Mouse (Mus musculus) limb, embryonic 14.5 days (tissue): ENCODE data around the gene Zbtb16. TPM values are rescaled to one million over a fixed set of nuclear protein-coding genes. Genes with fewer than 3 reads are reported as not detected.

Experiments
- ATAC-seq: fragments of 200-750 bp; cut with Nextera tagmentation; 2 replicates; pipeline ENCODE4 v1.8.0; 2017; ENCODE audit warnings: low read depth, moderate number of reproducible peaks, moderate TSS enrichment; ENCODE audit not compliant: low FRiP score
- DNase-seq: peaks from one replicate; pipeline ENCODE4 v3.0.0-alpha.2; 2015; ENCODE audit warnings: low spot score
- H3K27ac ChIP-seq: fragments of 300-500 bp; sonication (generic); replicated peaks from 2 replicates; pipeline ENCODE4 v1.5.1; 2014; ENCODE audit warnings: low read depth, mild to moderate bottlenecking, low read length, moderate library complexity, mixed read lengths
- H3K27me3 ChIP-seq: fragments of 300-500 bp; sonication (generic); 2 replicates; pipeline ENCODE4 v1.6.1; 2014; ENCODE audit warnings: low read length, mixed read lengths; ENCODE audit not compliant: control insufficient read depth, insufficient read depth
- H3K36me3 ChIP-seq: fragments of 300-500 bp; sonication (generic); 2 replicates; pipeline ENCODE4 v1.6.1; 2014; ENCODE audit warnings: mild to moderate bottlenecking, low read length, moderate library complexity, mixed read lengths; ENCODE audit not compliant: control insufficient read depth, insufficient read depth
- H3K4me1 ChIP-seq: fragments of 300-500 bp; sonication (generic); 2 replicates; pipeline ENCODE4 v1.6.1; 2014; ENCODE audit warnings: antibody characterized with exemption, low read length, mixed read lengths; ENCODE audit not compliant: control insufficient read depth, insufficient read depth
- H3K4me2 ChIP-seq: fragments of 300-500 bp; sonication (generic); replicated peaks from 2 replicates; pipeline ENCODE4 v1.6.1; 2014; ENCODE audit warnings: low read depth, mild to moderate bottlenecking, low read length, moderate library complexity; ENCODE audit not compliant: severe bottlenecking
- H3K4me3 ChIP-seq: fragments of 300-500 bp; sonication (generic); replicated peaks from 2 replicates; pipeline ENCODE4 v1.5.1; 2014; ENCODE audit warnings: low read length
- H3K9ac ChIP-seq: fragments of 300-500 bp; sonication (generic); 2 replicates; pipeline ENCODE4 v1.6.1; 2014; ENCODE audit warnings: mild to moderate bottlenecking, low read depth, low read length, moderate library complexity; ENCODE audit not compliant: severe bottlenecking
- H3K9me3 ChIP-seq: fragments of 300-500 bp; sonication (generic); 2 replicates; pipeline ENCODE4 v1.6.1; 2016; ENCODE audit warnings: low read length; ENCODE audit not compliant: control insufficient read depth
- POLR2A ChIP-seq: fragments of 200-500 bp; IDR thresholded peaks from 2 replicates; pipeline ENCODE4 v1.8.0; 2012; ENCODE audit warnings: inconsistent platforms, mild to moderate bottlenecking, moderate library complexity, borderline replicate concordance; ENCODE audit not compliant: insufficient read depth, insufficient read length; ENCODE audit errors: extremely low read depth
- WGBS: fragments of 180-500 bp; shearing (Covaris S2); extraction: QIAGEN DNeasy Blood & Tissue Kit; methylation state at CpG from one replicate; pipeline ENCODE4 v1.1.7; 2014; 5-methylcytosine and 5-hydroxymethylcytosine counted together
- polyA plus RNA-seq, 2 experiments: library from polyadenylated mRNA; depleted of rRNA in 1 of 2; stranded (reverse) in 1 of 2; unstranded in 1 of 2; fragments of >200 nt; fragmentation: Nextera tagmentation in 1 of 2; extraction: Ambion mirVana in 1 of 2; gene quantifications; 2 replicates each; pipeline versions ENCODE4 v1.2.1 to v1.2.3; 2012 to 2014

The Zbtb16 gene
- polyA plus RNA-seq, 2 experiments = 0.91 to 1.9 TPM

GRCm38 (mm10) chr9:48661225-48662023 lies 174.6 kb downstream of the Zbtb16 start:
- no peak overlapping the region for H3K4me3 ChIP-seq
- WGBS = 56% methylated on average over 9 of the region's 9 CpGs
- no peak for TF ChIP-seq POLR2A
- H3K27ac ChIP-seq = no peak overlapping the region
- no peak overlapping the region for H3K4me2 ChIP-seq
- H3K9me3 ChIP-seq = no peaks in the 10 kb centered on the region
- H3K36me3 ChIP-seq = no peaks in the 10 kb centered on the region
- peaks cover 9% of the 10 kb centered on the region for H3K27me3 ChIP-seq
- no peak overlapping the region for H3K9ac ChIP-seq
- ATAC-seq (no peak), DNase-seq (no peak)
- peaks cover 4% of the 10 kb centered on the region; the same call in 1 of the 2 replicates for H3K4me1 ChIP-seq

- WGBS = 24% methylated on average over 5 of the region's 5 CpGs
- no peaks in the 10 kb centered on the region for H3K4me1 ChIP-seq
- no peak overlapping the region for H3K27ac ChIP-seq
- no peaks in the 10 kb centered on the region for H3K9me3 ChIP-seq
- H3K4me2 ChIP-seq = no peak overlapping the region
- DNase-seq = no peak
- no peak for TF ChIP-seq POLR2A
- H3K27me3 ChIP-seq = no peaks in the 10 kb centered on the region
- no peak overlapping the region for H3K9ac ChIP-seq
- ATAC-seq = no peak
- no peak overlapping the region for H3K4me3 ChIP-seq
- no peaks in the 10 kb centered on the region for H3K36me3 ChIP-seq
Measured at GRCm38 (mm10) chr9:48655525-48656169, 180.4 kb downstream of the Zbtb16 start.

- DNase-seq (no peak), ATAC-seq (no peak)
- no peak overlapping the region for H3K27ac ChIP-seq
- no peak overlapping the region for H3K9ac ChIP-seq
- H3K4me2 ChIP-seq = no peak overlapping the region
- H3K27me3 ChIP-seq = no peaks in the 10 kb centered on the region
- H3K9me3 ChIP-seq = no peaks in the 10 kb centered on the region
- H3K4me1 ChIP-seq = no peaks in the 10 kb centered on the region; the same call in 1 of the 2 replicates
- H3K36me3 ChIP-seq = no peaks in the 10 kb centered on the region
- 8% methylated on average over 8 of the region's 8 CpGs for WGBS
- H3K4me3 ChIP-seq = no peak overlapping the region
- TF ChIP-seq POLR2A = no peak
Measured at GRCm38 (mm10) chr9:48654730-48655129, 181.3 kb downstream of the Zbtb16 start.

- H3K4me2 ChIP-seq = no peak overlapping the region
- peaks cover 7% of the 10 kb centered on the region for H3K27me3 ChIP-seq
- 53% methylated on average over 7 of the region's 7 CpGs for WGBS
- H3K27ac ChIP-seq = no peak overlapping the region
- H3K9me3 ChIP-seq = no peaks in the 10 kb centered on the region
- H3K4me1 ChIP-seq = peaks cover 7% of the 10 kb centered on the region
- TF ChIP-seq POLR2A = no peak
- DNase-seq = no peak
- no peak overlapping the region for H3K9ac ChIP-seq
- no peak overlapping the region for H3K4me3 ChIP-seq
- H3K36me3 ChIP-seq = no peaks in the 10 kb centered on the region
- no peak for ATAC-seq
Measured at GRCm38 (mm10) chr9:48653399-48654070, 182.5 kb downstream of the Zbtb16 start.

GRCm38 (mm10) chr9:48652026-48652425 lies 184.0 kb downstream of the Zbtb16 start:
- Histone ChIP-seq H3K36me3 (no peaks in the 10 kb centered on the region), H3K27me3 (peaks cover 15% of the 10 kb centered on the region), H3K9me3 (no peaks in the 10 kb centered on the region), H3K27ac (no peak overlapping the region), H3K4me2 (no peak overlapping the region), H3K9ac (no peak overlapping the region), H3K4me1 (peaks cover 7% of the 10 kb centered on the region), H3K4me3 (no peak overlapping the region)
- ATAC-seq (no peak), DNase-seq (no peak)
- TF ChIP-seq POLR2A = no peak
- 56% methylated on average over 4 of the region's 4 CpGs for WGBS
